Mouse (Mus musculus) kidney, adult 18-20 months (tissue): ENCODE measurements around the gene Krt7.

Experiments used
- DNase-seq: peaks from one replicate; pipeline ENCODE4 v3.0.0; 2021

Gene Krt7

GRCm38 (mm10) chr15:101410775-101411174 lies at the start of gene Krt7:
TSS of gene Krt7 (plus strand) at chr15:101411043.
- peak; percentile 47 for DNase-seq

GRCm38 (mm10) chr15:101362393-101363010 lies 48.3 kb upstream of the Krt7 start:
- DNase-seq = no peak

- DNase-seq = no peak
Measured at GRCm38 (mm10) chr15:101363933-101364332, 46.9 kb upstream of the Krt7 start.

GRCm38 (mm10) chr15:101364425-101364824 lies 46.4 kb upstream of the Krt7 start:
- peak; percentile 51 for DNase-seq

- DNase-seq = peak; percentile 31
Measured at GRCm38 (mm10) chr15:101364891-101365671, 45.8 kb upstream of the Krt7 start.

- no peak for DNase-seq
Measured at GRCm38 (mm10) chr15:101365721-101366120, 45.1 kb upstream of the Krt7 start.

GRCm38 (mm10) chr15:101366482-101366881 lies 44.4 kb upstream of the Krt7 start:
- no peak for DNase-seq

- DNase-seq = no peak
Measured at GRCm38 (mm10) chr15:101366926-101367325, 43.9 kb upstream of the Krt7 start.

- DNase-seq = no peak
Measured at GRCm38 (mm10) chr15:101367497-101367896, 43.3 kb upstream of the Krt7 start.

GRCm38 (mm10) chr15:101368015-101368414 lies 42.8 kb upstream of the Krt7 start:
- DNase-seq = no peak

GRCm38 (mm10) chr15:101368502-101369381 lies 42.1 kb upstream of the Krt7 start:
- DNase-seq = no peak

- no peak for DNase-seq
Measured at GRCm38 (mm10) chr15:101369382-101370100, 41.3 kb upstream of the Krt7 start.

GRCm38 (mm10) chr15:101370101-101370911 lies 40.5 kb upstream of the Krt7 start, which contains the start of gene Krt80:
TSS of gene Krt80 (minus strand) at chr15:101370162.
- peak; percentile 82 for DNase-seq

GRCm38 (mm10) chr15:101371141-101371985 lies 39.5 kb upstream of the Krt7 start:
- peak; percentile 44 for DNase-seq

- DNase-seq = peak; percentile 40
Measured at GRCm38 (mm10) chr15:101372131-101372977, 38.5 kb upstream of the Krt7 start.

GRCm38 (mm10) chr15:101373286-101373898 lies 37.5 kb upstream of the Krt7 start:
- no peak for DNase-seq

- DNase-seq = peak; percentile 63
Measured at GRCm38 (mm10) chr15:101374879-101375278, 36.0 kb upstream of the Krt7 start.

- DNase-seq = no peak
Measured at GRCm38 (mm10) chr15:101375956-101376775, 34.7 kb upstream of the Krt7 start.

GRCm38 (mm10) chr15:101376776-101377061 lies 34.1 kb upstream of the Krt7 start:
- DNase-seq = peak; percentile 35
